Mouse (Mus musculus): Measurements from ENCODE around the gene Ctf2. TPM values are rescaled to one million over a fixed set of nuclear protein-coding genes. Genes with fewer than 3 reads are reported as not detected.
"Not testable (repeated sequence)": the region's sequence is repeated elsewhere in the genome, so short reads cannot be mapped to it uniquely, and the experiment has no call there.

Gene Ctf2
- total RNA-seq, 2 experiments from 2014 or later = not detected

GRCm38 (mm10) chr7:127719258-127719657 is 12.7 kb downstream of the Ctf2 start:
- intact Hi-C loops (cut with DNase I) = loop anchor here (5.0 kb wide), 1 partner anchor 132 kb away; the partner anchor contains the start of genes Ccdc189 and Rnf40
- DNase-seq (ENCODE audit: low spot score) = no peak

- intact Hi-C loops (cut with DNase I) = loop anchor here (5.0 kb wide), 1 partner anchor 131 kb away; the partner anchor contains the start of genes Ccdc189 and Rnf40
- no peak for DNase-seq (ENCODE audit: low spot score)
Measured at GRCm38 (mm10) chr7:127718339-127718738, 13.6 kb downstream of the Ctf2 start.

- intact Hi-C loops (cut with DNase I) = loop anchor here (5.0 kb wide), 1 partner anchor 130 kb away; the partner anchor contains the start of genes Ccdc189 and Rnf40
- DNase-seq (ENCODE audit: low spot score) = peak; percentile 38
Measured at GRCm38 (mm10) chr7:127716992-127717391, 15.0 kb downstream of the Ctf2 start.

- no peak for DNase-seq (ENCODE audit: low spot score)
- intact Hi-C loops (cut with DNase I) = loop anchor here (5.0 kb wide), 2 partner anchors 32 to 128 kb away; partner anchors contain the start of genes Ccdc189 and Rnf40
Measured at GRCm38 (mm10) chr7:127714816-127715215, 17.1 kb downstream of the Ctf2 start.

- peak; percentile 58 for DNase-seq (ENCODE audit: low spot score)
- intact Hi-C loops (cut with DNase I) = loop anchor here (5.0 kb wide), 1 partner anchor 35 kb away; no protein-coding TSS in a partner anchor
Measured at GRCm38 (mm10) chr7:127712461-127713385, 19.2 kb downstream of the Ctf2 start, which contains the start of gene Ctf1. Gene Ctf1 (plus strand): TSS chr7:127712736.

GRCm38 (mm10) chr7:127711456-127711855 is 20.5 kb downstream of the Ctf2 start:
- DNase-seq (ENCODE audit: low spot score) = no peak
- intact Hi-C loops (cut with DNase I) = loop anchor here (5.0 kb wide), 1 partner anchor 36 kb away; no protein-coding TSS in a partner anchor

GRCm38 (mm10) chr7:127711031-127711430 is 20.9 kb downstream of the Ctf2 start:
- no peak for DNase-seq (ENCODE audit: low spot score)
- intact Hi-C loops (cut with DNase I) = loop anchor here (5.0 kb wide), 1 partner anchor 36 kb away; no protein-coding TSS in a partner anchor

GRCm38 (mm10) chr7:127709261-127709979 is 22.5 kb downstream of the Ctf2 start:
- intact Hi-C loops (cut with DNase I) = no loop called here
- DNase-seq (ENCODE audit: low spot score) = no peak

GRCm38 (mm10) chr7:127708207-127709078 is 23.5 kb downstream of the Ctf2 start, which contains the start of gene Bcl7c:
Gene Bcl7c (minus strand): TSS chr7:127708933.
- DNase-seq (ENCODE audit: low spot score) = peak; percentile 88
- intact Hi-C loops (cut with DNase I) = loop anchor here (1.0 kb wide), 1 partner anchor 33 kb away; no protein-coding TSS in a partner anchor

GRCm38 (mm10) chr7:127707957-127708206 is 24.1 kb downstream of the Ctf2 start:
- intact Hi-C loops (cut with DNase I) = loop anchor here (1.0 kb wide), 1 partner anchor 33 kb away; no protein-coding TSS in a partner anchor

GRCm38 (mm10) chr7:127707045-127707956 is 24.7 kb downstream of the Ctf2 start:
- intact Hi-C loops (cut with DNase I) = no loop called here
- no peak for DNase-seq (ENCODE audit: low spot score)

More at GRCm38 (mm10) chr7:127707957-127708206, 24.1 kb downstream of the Ctf2 start:
- DNase-seq (ENCODE audit: low spot score) = no peak

GRCm38 (mm10) chr7:127705706-127706105 is 26.3 kb downstream of the Ctf2 start:
- DNase-seq (ENCODE audit: low spot score) = no peak
- intact Hi-C loops (cut with DNase I) = no loop called here

- intact Hi-C loops (cut with DNase I) = no loop called here
- DNase-seq (ENCODE audit: low spot score) = no peak
Measured at GRCm38 (mm10) chr7:127704598-127704997, 27.4 kb downstream of the Ctf2 start.

- intact Hi-C loops (cut with DNase I) = no loop called here
- no peak for DNase-seq (ENCODE audit: low spot score)
Measured at GRCm38 (mm10) chr7:127703561-127704178, 28.3 kb downstream of the Ctf2 start.

- intact Hi-C loops (cut with DNase I) = no loop called here
- no peak for DNase-seq (ENCODE audit: low spot score)
Measured at GRCm38 (mm10) chr7:127700712-127701331, 31.1 kb downstream of the Ctf2 start.

- no peak for DNase-seq (ENCODE audit: low spot score)
- intact Hi-C loops (cut with DNase I) = no loop called here
Measured at GRCm38 (mm10) chr7:127698986-127699385, 33.0 kb downstream of the Ctf2 start.

- DNase-seq (ENCODE audit: low spot score); intact Hi-C loops (cut with DNase I): not testable (repeated sequence)
Measured at GRCm38 (mm10) chr7:127693730-127694129, 38.2 kb downstream of the Ctf2 start.
